Mouse (Mus musculus) MEL (cell line): Measurements from ENCODE around the gene Drc7.

ENCODE experiments used
- CHD2 ChIP-seq: IDR thresholded peaks from 2 replicates; pipeline ENCODE4 v1.6.1; 2011; ENCODE audit warnings: low read length, improper control_type of control experiment
- CTCF ChIP-seq, 3 experiments: IDR thresholded peaks in 2 of 3; conservative IDR thresholded peaks in 1 of 3; 2 replicates each; pipeline ENCODE4 v1.5.1; 2011 to 2012; ENCODE audit warnings: low read length in 3 of 3, low read depth in 2 of 3, mild to moderate bottlenecking in 2 of 3, improper control_type of control experiment in 1 of 3, inconsistent platforms in 1 of 3, mixed read lengths in 1 of 3, moderate library complexity in 1 of 3; ENCODE audit not compliant: control insufficient read depth in 1 of 3, insufficient read depth in 1 of 3, poor library complexity in 1 of 3, severe bottlenecking in 1 of 3
- HCFC1 ChIP-seq: IDR thresholded peaks from 2 replicates; pipeline ENCODE4 v1.6.1; 2012; ENCODE audit warnings: low read depth, mild to moderate bottlenecking, inconsistent platforms, low read length, improper control_type of control experiment, moderate library complexity
- MEF2A ChIP-seq: IDR thresholded peaks from 2 replicates; pipeline ENCODE4 v1.6.1; 2014; ENCODE audit warnings: low read depth, mild to moderate bottlenecking, inconsistent platforms, low read length, improper control_type of control experiment; ENCODE audit not compliant: poor library complexity, insufficient replicate concordance, severe bottlenecking; ENCODE audit errors: extremely low read depth
- RCOR1 ChIP-seq: IDR thresholded peaks from 2 replicates; pipeline ENCODE4 v1.6.1; 2012; ENCODE audit warnings: low read depth, mild to moderate bottlenecking, inconsistent platforms, low read length, improper control_type of control experiment
- TBP ChIP-seq: IDR thresholded peaks from 2 replicates; pipeline ENCODE4 v1.8.0; 2011; ENCODE audit warnings: low read depth, low read length, improper control_type of control experiment
- USF1 ChIP-seq: IDR thresholded peaks from 2 replicates; pipeline ENCODE4 v1.6.1; 2014; ENCODE audit warnings: low read depth, mild to moderate bottlenecking, inconsistent platforms, low read length, improper control_type of control experiment, moderate library complexity
- USF2 ChIP-seq, 2 experiments: IDR thresholded peaks; 2 replicates each; pipeline ENCODE4 v1.6.1; 2011 to 2012; ENCODE audit warnings: improper control_type of control experiment in 2 of 2, low read length in 2 of 2, borderline replicate concordance in 1 of 2, inconsistent platforms in 1 of 2, low read depth in 1 of 2, mild to moderate bottlenecking in 1 of 2; ENCODE audit not compliant: insufficient read depth in 1 of 2
- ZKSCAN1 ChIP-seq: IDR thresholded peaks from 2 replicates; pipeline ENCODE4 v1.6.1; 2012; ENCODE audit warnings: low read depth, mild to moderate bottlenecking, inconsistent platforms, low read length, improper control_type of control experiment, moderate library complexity

GRCm38 (mm10) chr8:95126497-95126896 is 71.6 kb downstream of the Drc7 start:
- no peak for TF ChIP-seq CTCF (IDR thresholded peaks at IDR 0.05 in 2 of 3, conservative IDR thresholded peaks at IDR 0.05 in 1 of 3; ENCODE audit: control insufficient read depth in 1 of 3, insufficient read depth in 1 of 3, low read depth in 2 of 3, low read length in 3 of 3, poor library complexity in 1 of 3, severe bottlenecking in 1 of 3)
- no peak for TF ChIP-seq USF2 (IDR thresholded peaks at IDR 0.05; ENCODE audit: borderline replicate concordance in 1 of 2, insufficient read depth in 1 of 2, low read depth in 1 of 2, low read length in 2 of 2)
- no peak for TF ChIP-seq HCFC1
- no peak for TF ChIP-seq ZKSCAN1
- TF ChIP-seq MEF2A = no peak
- no peak for TF ChIP-seq CHD2
- no peak for TF ChIP-seq TBP
- no peak for TF ChIP-seq RCOR1
- no peak for TF ChIP-seq USF1
